Mouse (Mus musculus): Measurements from ENCODE around the gene Clcn3. TPM values are rescaled to one million over a fixed set of nuclear protein-coding genes. Genes with fewer than 3 reads are reported as not detected.
A peak's percentile ranks its signal among the peaks of the same experiment; 100 is the strongest.

Clcn3 gene
- total and polyA plus RNA-seq, 3 experiments, result 21.9 to 37.3 (median 29.2) TPM

- in situ Hi-C loops (cut with MboI; ENCODE audit: low pct_ligation_motif_present, low pct_unique_long_range_greater_than_20kb, low sequenced_read_pairs), result no loop called here
Observed at GRCm38 (mm10) chr8:60920176-60920575, 62.9 kb downstream of the Clcn3 start.

GRCm38 (mm10) chr8:60919069-60919468 lies 64.0 kb downstream of the Clcn3 start:
- TF ChIP-seq ELF1 (IDR thresholded peaks at IDR 0.05; ENCODE audit: low read depth, low read length) (no peak), RCOR1 (conservative IDR thresholded peaks at IDR 0.05; ENCODE audit: low read depth, low read length) (no peak), IRF4 (IDR thresholded peaks at IDR 0.05; ENCODE audit: low read depth, low read length) (no peak)
- Histone ChIP-seq H3K4me2 (ENCODE audit: insufficient read depth, low read depth, poor library complexity, severe bottlenecking) (no peak overlapping the region), H3K9ac (ENCODE audit: insufficient read depth, low read depth) (no peak overlapping the region), H3K79me2 (replicated peaks; ENCODE audit: control insufficient read depth, extremely low read depth, insufficient read depth, poor library complexity, severe bottlenecking) (no peaks in the 10 kb centered on the region; the same call in 1 of the 2 replicates), H3K27me3 (replicated peaks) (no peaks in the 10 kb centered on the region), H3K4me3 (replicated peaks in 1 of 3; ENCODE audit: low read depth in 2 of 3, low read length in 2 of 3, poor library complexity in 1 of 3) (no peak overlapping the region), H3K36me3 (replicated peaks in 1 of 2; ENCODE audit: control insufficient read depth in 1 of 2, insufficient read depth in 1 of 2, low read length in 1 of 2) (peaks cover 14 to 35% of the 10 kb centered on the region in 2 experiments), H3K9me3 (replicated peaks; ENCODE audit: low read length) (no peaks in the 10 kb centered on the region), H3K4me1 (ENCODE audit: control insufficient read depth in 1 of 2, insufficient read depth in 2 of 2) (peaks cover 12 to 50% of the 10 kb centered on the region in 2 experiments), H3K27ac (ENCODE audit: insufficient read depth, low read depth) (no peak overlapping the region)
- dilution Hi-C loops (cut with MboI; ENCODE audit: extremely low pct_ligation_motif_present, extremely low pct_unique_long_range_greater_than_20kb, low sequenced_read_pairs), result no loop called here
- in situ Hi-C loops (cut with MboI; ENCODE audit: low pct_ligation_motif_present, low pct_unique_long_range_greater_than_20kb, low sequenced_read_pairs), result no loop called here
- DNase-seq (ENCODE audit: extremely low read depth), result no peak

More at GRCm38 (mm10) chr8:60920176-60920575, 62.9 kb downstream of the Clcn3 start:
- no peaks in the 10 kb centered on the region; the same call in 1 of the 2 replicates for H3K79me2 ChIP-seq (replicated peaks; ENCODE audit: control insufficient read depth, extremely low read depth, insufficient read depth, poor library complexity, severe bottlenecking)
- dilution Hi-C loops (cut with MboI; ENCODE audit: extremely low pct_ligation_motif_present, extremely low pct_unique_long_range_greater_than_20kb, low sequenced_read_pairs), result no loop called here
- peak overlapping the region in 1 of 3 experiments; percentile 19 for H3K4me3 ChIP-seq (replicated peaks in 1 of 3; ENCODE audit: low read depth in 2 of 3, low read length in 2 of 3, poor library complexity in 1 of 3)
- peaks cover 10 to 43% of the 10 kb centered on the region in 2 experiments for H3K4me1 ChIP-seq (ENCODE audit: control insufficient read depth in 1 of 2, insufficient read depth in 2 of 2)
- peak overlapping the region; percentile 68 for H3K27ac ChIP-seq (ENCODE audit: insufficient read depth, low read depth)
- peak overlapping the region; percentile 50; the same call in 1 of the 2 replicates for H3K4me2 ChIP-seq (ENCODE audit: insufficient read depth, low read depth, poor library complexity, severe bottlenecking)
- TF ChIP-seq EP300 (IDR thresholded peaks at IDR 0.05; ENCODE audit: low read length) (peak; percentile 6; the same call in 1 of the 2 replicates), ETS1 (conservative IDR thresholded peaks at IDR 0.05; ENCODE audit: low read depth, low read length) (peak; percentile 66), POLR2A (IDR thresholded peaks at IDR 0.05; ENCODE audit: low read depth, low read length) (no peak)
- H3K36me3 ChIP-seq (replicated peaks in 1 of 2; ENCODE audit: control insufficient read depth in 1 of 2, insufficient read depth in 1 of 2, low read length in 1 of 2), result peaks cover 14 to 37% of the 10 kb centered on the region in 2 experiments
- no peaks in the 10 kb centered on the region for H3K9me3 ChIP-seq (replicated peaks; ENCODE audit: low read length)
- no peaks in the 10 kb centered on the region for H3K27me3 ChIP-seq (replicated peaks)
- no peak overlapping the region for H3K9ac ChIP-seq (ENCODE audit: insufficient read depth, low read depth)
- DNase-seq (ENCODE audit: extremely low read depth), result peak; percentile 62

- peaks cover 18 to 44% of the 10 kb centered on the region in 2 experiments for H3K36me3 ChIP-seq (replicated peaks in 1 of 2; ENCODE audit: control insufficient read depth in 1 of 2, insufficient read depth in 1 of 2, low read length in 1 of 2)
- H3K4me2 ChIP-seq (ENCODE audit: insufficient read depth, low read depth, poor library complexity, severe bottlenecking), result 0 out of 2 replicates have a peak overlapping the region, but pooled peaks have one; percentile 69
- no peaks in the 10 kb centered on the region for H3K79me2 ChIP-seq (replicated peaks; ENCODE audit: control insufficient read depth, extremely low read depth, insufficient read depth, poor library complexity, severe bottlenecking)
- in situ Hi-C loops (cut with MboI; ENCODE audit: low pct_ligation_motif_present, low pct_unique_long_range_greater_than_20kb, low sequenced_read_pairs) (no loop called here), dilution Hi-C loops (cut with MboI; ENCODE audit: extremely low pct_ligation_motif_present, extremely low pct_unique_long_range_greater_than_20kb, low sequenced_read_pairs) (no loop called here)
- no peak overlapping the region for H3K4me3 ChIP-seq (replicated peaks in 1 of 3; ENCODE audit: low read depth in 2 of 3, low read length in 2 of 3, poor library complexity in 1 of 3)
- no peak for DNase-seq (ENCODE audit: extremely low read depth)
- no peaks in the 10 kb centered on the region for H3K9me3 ChIP-seq (replicated peaks; ENCODE audit: low read length)
- H3K27me3 ChIP-seq (replicated peaks), result no peaks in the 10 kb centered on the region
- H3K27ac ChIP-seq (ENCODE audit: insufficient read depth, low read depth), result peak overlapping the region; percentile 88
- no peak overlapping the region for H3K9ac ChIP-seq (ENCODE audit: insufficient read depth, low read depth)
- TF ChIP-seq CHD2 (IDR thresholded peaks at IDR 0.05; ENCODE audit: low read length) (no peak), POLR2AphosphoS2 (IDR thresholded peaks at IDR 0.05; ENCODE audit: low read depth, low read length) (peak; percentile 73; the same call in 1 of the 2 replicates)
- H3K4me1 ChIP-seq (ENCODE audit: control insufficient read depth in 1 of 2, insufficient read depth in 2 of 2), result peaks cover 22 to 66% of the 10 kb centered on the region in 2 experiments
Observed at GRCm38 (mm10) chr8:60912554-60912953, 70.5 kb downstream of the Clcn3 start.

Data from CH12.LX (cell line).